Mouse (Mus musculus): ENCODE measurements around the gene Oxnad1.

Oxnad1 gene

GRCm38 (mm10) chr14:32145401-32145800 is 60.2 kb downstream of the Oxnad1 start:
- DNase-seq (ENCODE audit: low spot score), result no peak

- DNase-seq (ENCODE audit: low spot score), result no peak
Observed at GRCm38 (mm10) chr14:32145809-32146511, 60.8 kb downstream of the Oxnad1 start.

- no peak for DNase-seq (ENCODE audit: low spot score)
Observed at GRCm38 (mm10) chr14:32146578-32146977, 61.4 kb downstream of the Oxnad1 start.

- no peak for DNase-seq (ENCODE audit: low spot score)
Observed at GRCm38 (mm10) chr14:32150872-32151271, 65.7 kb downstream of the Oxnad1 start.

- no peak for DNase-seq (ENCODE audit: low spot score)
Observed at GRCm38 (mm10) chr14:32152243-32152965, 67.2 kb downstream of the Oxnad1 start.
